Mouse (Mus musculus) midbrain, postnatal 0 days (tissue): ENCODE measurements at regions not wholly inside any gene's neighbourhood (a gene's known extent, or its start where the extent isn't known, plus 50 kb on each side); places are given as distances from the start of the nearest gene placed in this dataset.

Source experiments
- ATAC-seq: fragments of 200-750 bp; cut with Nextera tagmentation; 2 replicates; pipeline ENCODE4 v1.8.0; 2017; ENCODE audit warnings: moderate number of reproducible peaks, mild to moderate bottlenecking, moderate TSS enrichment, moderate library complexity; ENCODE audit not compliant: low FRiP score
- DNase-seq: peaks from one replicate; pipeline ENCODE4 v3.0.0-alpha.2; 2015; ENCODE audit warnings: low spot score
- H3K27ac ChIP-seq: fragments of 300-500 bp; sonication (generic); 2 replicates; pipeline ENCODE4 v1.5.1; 2014; ENCODE audit warnings: low read depth, mild to moderate bottlenecking, low read length, mixed read lengths
- H3K27me3 ChIP-seq: fragments of 300-500 bp; sonication (generic); 2 replicates; pipeline ENCODE4 v1.6.1; 2014; ENCODE audit warnings: low read length, control low read depth, mixed read lengths; ENCODE audit not compliant: insufficient read depth
- H3K36me3 ChIP-seq: fragments of 300-500 bp; sonication (generic); 2 replicates; pipeline ENCODE4 v1.6.1; 2014; ENCODE audit warnings: low read length, control low read depth, mixed read lengths; ENCODE audit not compliant: insufficient read depth
- H3K4me1 ChIP-seq: fragments of 300-500 bp; sonication (generic); 2 replicates; pipeline ENCODE4 v1.6.1; 2014; ENCODE audit warnings: mild to moderate bottlenecking, control low read depth, antibody characterized with exemption, low read length, mixed read lengths; ENCODE audit not compliant: insufficient read depth
- H3K4me2 ChIP-seq: fragments of 300-500 bp; sonication (generic); 2 replicates; pipeline ENCODE4 v1.6.1; 2014; ENCODE audit warnings: low read depth, mild to moderate bottlenecking, low read length, mixed read lengths; ENCODE audit not compliant: poor library complexity, severe bottlenecking
- H3K4me3 ChIP-seq: fragments of 300-500 bp; sonication (generic); 2 replicates; pipeline ENCODE4 v1.5.1; 2014; ENCODE audit warnings: low read depth, mild to moderate bottlenecking, low read length, moderate library complexity
- H3K9ac ChIP-seq: fragments of 300-500 bp; sonication (generic); replicated peaks from 2 replicates; pipeline ENCODE4 v1.6.1; 2014; ENCODE audit warnings: mild to moderate bottlenecking, low read length, moderate library complexity, mixed read lengths; ENCODE audit not compliant: poor library complexity, severe bottlenecking
- H3K9me3 ChIP-seq: fragments of 300-500 bp; sonication (generic); 2 replicates; pipeline ENCODE4 v1.6.1; 2016; ENCODE audit warnings: low read length, control low read depth
- CTCF ChIP-seq: IDR thresholded peaks from 2 replicates; pipeline ENCODE4 v1.5.1; 2016; ENCODE audit warnings: antibody characterized with exemption, mild to moderate bottlenecking
- WGBS: fragments of 180-500 bp; shearing (Covaris S2); extraction: QIAGEN DNeasy Blood & Tissue Kit; methylation state at CpG from one replicate; pipeline ENCODE4 v1.1.7; 2014; 5-methylcytosine and 5-hydroxymethylcytosine counted together

- H3K9me3 ChIP-seq, result no peaks in the 10 kb centered on the region
- peak; percentile 87 for ATAC-seq
- WGBS, result 14% methylated on average over 17 of the region's 17 CpGs
Observed at GRCm38 (mm10) chr8:10760851-10761693, 247.2 kb downstream of the Irs2 start.

GRCm38 (mm10) chr8:10760231-10760630 is 248.0 kb downstream of the Irs2 start:
- Histone ChIP-seq H3K36me3 (no peaks in the 10 kb centered on the region), H3K27ac (no peak overlapping the region), H3K4me1 (peaks cover 8% of the 10 kb centered on the region), H3K9me3 (no peaks in the 10 kb centered on the region), H3K4me2 (no peak overlapping the region), H3K4me3 (no peak overlapping the region), H3K9ac (no peak overlapping the region), H3K27me3 (no peaks in the 10 kb centered on the region)
- ATAC-seq (no peak), DNase-seq (no peak)
- WGBS, result 38% methylated on average over 6 of the region's 6 CpGs
- TF ChIP-seq CTCF, result no peak

More at GRCm38 (mm10) chr8:10760851-10761693, 247.2 kb downstream of the Irs2 start:
- TF ChIP-seq CTCF, result no peak
- Histone ChIP-seq H3K27ac (0 out of 2 replicates have a peak overlapping the region, but pooled peaks have one; percentile 4), H3K9ac (no peak overlapping the region), H3K36me3 (no peaks in the 10 kb centered on the region), H3K27me3 (no peaks in the 10 kb centered on the region), H3K4me1 (peaks cover 8% of the 10 kb centered on the region), H3K4me2 (no peak overlapping the region), H3K4me3 (no peak overlapping the region)
- DNase-seq, result peak; percentile 91

- no peaks in the 10 kb centered on the region for H3K9me3 ChIP-seq
- ATAC-seq, result no peak
- H3K27ac ChIP-seq, result no peak overlapping the region
- WGBS, result 91% methylated on average over 4 of the region's 4 CpGs
- H3K4me3 ChIP-seq, result no peak overlapping the region
- DNase-seq, result no peak
- H3K9ac ChIP-seq, result no peak overlapping the region
- H3K4me2 ChIP-seq, result no peak overlapping the region
- no peaks in the 10 kb centered on the region for H3K36me3 ChIP-seq
- peaks cover 8% of the 10 kb centered on the region for H3K4me1 ChIP-seq
- H3K27me3 ChIP-seq, result no peaks in the 10 kb centered on the region
- TF ChIP-seq CTCF, result no peak
Observed at GRCm38 (mm10) chr8:10758151-10758550, 250.1 kb downstream of the Irs2 start.

DNA sequence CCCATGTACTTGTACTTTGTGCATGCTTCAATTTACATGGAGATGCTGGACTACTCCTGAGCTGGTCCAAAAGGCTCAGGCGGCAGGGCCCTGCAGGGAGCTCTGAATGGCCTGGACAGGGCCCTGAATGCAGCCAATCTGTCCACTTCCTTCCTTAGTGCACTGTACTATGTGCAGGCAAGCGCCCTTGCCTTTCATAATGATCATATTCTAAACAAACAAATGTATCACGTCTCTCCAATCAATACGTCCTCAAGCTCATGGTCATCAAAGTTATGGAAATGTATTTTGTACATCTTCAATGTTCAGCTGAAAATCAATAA is 253.3 kb downstream of the Irs2 start:
- no peaks in the 10 kb centered on the region for H3K9me3 ChIP-seq
- H3K9ac ChIP-seq, result no peak overlapping the region
- ATAC-seq (no peak), DNase-seq (no peak)
- H3K27me3 ChIP-seq, result no peaks in the 10 kb centered on the region
- H3K4me2 ChIP-seq, result no peak overlapping the region
- WGBS, result 72% methylated on average over 4 of the region's 4 CpGs
- no peak for TF ChIP-seq CTCF
- H3K27ac ChIP-seq, result no peak overlapping the region
- no peaks in the 10 kb centered on the region for H3K4me1 ChIP-seq
- no peak overlapping the region for H3K4me3 ChIP-seq
- H3K36me3 ChIP-seq, result no peaks in the 10 kb centered on the region

DNA sequence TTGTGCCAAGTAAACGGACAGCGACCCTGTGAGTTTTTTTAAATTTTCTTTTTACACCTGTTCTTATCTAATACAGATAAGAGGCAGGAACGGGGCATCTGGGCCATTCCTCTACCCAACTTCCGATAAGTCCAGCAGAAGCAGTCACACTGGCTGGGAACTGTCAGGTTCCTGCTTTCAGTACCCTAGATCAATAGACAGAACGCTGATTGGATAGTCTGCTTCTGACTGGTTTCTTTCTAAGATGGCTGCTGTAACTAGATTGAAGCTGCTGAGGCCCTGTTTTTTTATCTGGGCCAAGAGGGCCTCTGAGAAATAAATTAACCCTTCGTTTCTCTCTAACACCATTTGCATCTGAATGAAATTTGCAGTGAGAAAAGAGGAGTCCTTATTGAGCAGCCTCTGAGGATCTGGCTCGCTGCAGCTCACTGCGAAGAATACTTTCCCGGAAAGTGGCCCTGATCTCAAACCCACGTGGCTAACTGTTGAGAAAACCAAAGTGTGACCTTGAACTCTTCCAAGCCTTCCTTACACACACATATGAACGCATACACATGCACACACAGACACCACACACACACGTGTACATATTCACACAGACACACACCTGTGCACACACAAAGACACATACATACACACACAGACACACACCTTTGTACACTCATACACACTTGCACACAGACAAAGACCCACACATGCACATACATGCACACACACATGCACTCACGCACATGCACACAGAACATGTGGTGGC is 253.8 kb downstream of the Irs2 start:
- no peaks in the 10 kb centered on the region for H3K36me3 ChIP-seq
- H3K27me3 ChIP-seq, result no peaks in the 10 kb centered on the region
- H3K9ac ChIP-seq, result no peak overlapping the region
- H3K4me2 ChIP-seq, result no peak overlapping the region
- WGBS, result 55% methylated on average over 13 of the region's 13 CpGs
- ATAC-seq, result 0 out of 2 replicates have a peak, but pooled peaks have one; percentile 16
- H3K4me3 ChIP-seq, result no peak overlapping the region
- DNase-seq, result peak; percentile 27
- H3K4me1 ChIP-seq, result no peaks in the 10 kb centered on the region
- H3K9me3 ChIP-seq, result no peaks in the 10 kb centered on the region
- no peak for TF ChIP-seq CTCF
- no peak overlapping the region for H3K27ac ChIP-seq

DNA sequence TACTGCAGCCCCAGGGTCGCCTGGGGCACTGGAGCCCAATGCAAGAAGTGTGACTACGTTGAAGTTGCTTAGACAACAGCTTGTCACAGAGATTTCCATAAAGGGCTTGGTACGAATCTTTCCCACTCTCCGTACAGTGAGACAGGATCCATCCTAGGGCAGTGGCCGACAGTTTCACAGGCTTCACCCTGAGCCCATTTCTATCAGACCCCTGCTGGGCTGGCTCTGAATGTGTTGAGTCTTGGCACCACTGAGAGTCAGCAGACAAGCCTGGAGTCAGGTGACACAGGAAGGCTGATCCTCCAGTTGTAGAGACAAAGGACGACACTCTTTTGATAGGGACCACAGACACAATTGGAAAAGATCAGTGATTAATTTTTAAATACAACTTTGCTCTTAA is 255.2 kb downstream of the Irs2 start:
- peak; percentile 11 for DNase-seq
- Histone ChIP-seq H3K4me1 (no peaks in the 10 kb centered on the region), H3K27ac (no peak overlapping the region), H3K27me3 (no peaks in the 10 kb centered on the region), H3K4me3 (no peak overlapping the region), H3K4me2 (no peak overlapping the region), H3K36me3 (no peaks in the 10 kb centered on the region), H3K9me3 (no peaks in the 10 kb centered on the region), H3K9ac (no peak overlapping the region)
- 55% methylated on average over 6 of the region's 6 CpGs for WGBS
- no peak for ATAC-seq
- no peak for TF ChIP-seq CTCF
